Mouse (Mus musculus) heart, postnatal 0 days (tissue): Measurements from ENCODE around the gene Plekhj1. TPM values are rescaled to one million over a fixed set of nuclear protein-coding genes. Genes with fewer than 3 reads are reported as not detected.

Experiments used
- ATAC-seq: fragments of 200-750 bp; cut with Nextera tagmentation; 2 replicates; pipeline ENCODE4 v1.8.0; 2017; ENCODE audit warnings: low read depth, moderate number of reproducible peaks, moderate library complexity; ENCODE audit not compliant: insufficient read depth
- DNase-seq: peaks from one replicate; pipeline ENCODE4 v3.0.0-alpha.2; 2016; ENCODE audit warnings: low spot score
- H3K27ac ChIP-seq: fragments of 300-500 bp; sonication (generic); 2 replicates; pipeline ENCODE4 v1.5.1; 2014; ENCODE audit warnings: low read depth, mild to moderate bottlenecking
- H3K27me3 ChIP-seq: fragments of 300-500 bp; sonication (generic); 2 replicates; pipeline ENCODE4 v1.6.1; 2014; ENCODE audit warnings: low read length, mixed read lengths; ENCODE audit not compliant: control insufficient read depth, insufficient read depth
- H3K36me3 ChIP-seq: fragments of 300-500 bp; sonication (generic); replicated peaks from 2 replicates; pipeline ENCODE4 v1.6.1; 2014; ENCODE audit warnings: low read length, mixed read lengths; ENCODE audit not compliant: control insufficient read depth, insufficient read depth
- H3K4me1 ChIP-seq: fragments of 300-500 bp; sonication (generic); 2 replicates; pipeline ENCODE4 v1.6.1; 2014; ENCODE audit warnings: antibody characterized with exemption; ENCODE audit not compliant: control insufficient read depth, insufficient read depth
- H3K4me2 ChIP-seq: fragments of 300-500 bp; sonication (generic); 2 replicates; pipeline ENCODE4 v1.6.1; 2014; ENCODE audit warnings: low read depth, mild to moderate bottlenecking, low read length, moderate library complexity
- H3K4me3 ChIP-seq: fragments of 300-500 bp; sonication (generic); 2 replicates; pipeline ENCODE4 v1.5.1; 2014; ENCODE audit warnings: low read depth, low read length
- H3K9ac ChIP-seq: fragments of 300-500 bp; sonication (generic); replicated peaks from 2 replicates; pipeline ENCODE4 v1.6.1; 2014; ENCODE audit warnings: low read depth, low read length, mixed read lengths
- H3K9me3 ChIP-seq: fragments of 300-500 bp; sonication (generic); replicated peaks from 2 replicates; pipeline ENCODE4 v1.6.1; 2016; ENCODE audit warnings: low read length; ENCODE audit not compliant: control insufficient read depth
- CTCF ChIP-seq: IDR thresholded peaks from 2 replicates; pipeline ENCODE4 v1.5.1; 2016; ENCODE audit warnings: antibody characterized with exemption, control low read depth, low read depth
- EP300 ChIP-seq: IDR thresholded peaks from 2 replicates; pipeline ENCODE4 v1.6.1; 2016; ENCODE audit warnings: antibody characterized with exemption, low read depth
- WGBS: fragments of 180-500 bp; shearing (Covaris S2); extraction: QIAGEN DNeasy Blood & Tissue Kit; methylation state at CpG from one replicate; pipeline ENCODE4 v1.1.7; 2014; 5-methylcytosine and 5-hydroxymethylcytosine counted together
- polyA plus RNA-seq: library from polyadenylated mRNA; unstranded; fragments of >200 nt; fragmentation: Nextera tagmentation; extraction: Ambion mirVana; gene quantifications from 2 replicates; pipeline ENCODE4 v1.2.1, GENCODE M21; 2015
- total RNA-seq: library from RNA; depleted of rRNA; stranded (reverse); fragments of >200 nt; gene quantifications from 2 replicates; pipeline ENCODE4 v1.2.3, GENCODE M21; 2014; ENCODE audit warnings: low replicate concordance

Plekhj1 gene
- total and polyA plus RNA-seq, 2 experiments from 2014 or later: 29.3 to 41.8 TPM

- no peak for ATAC-seq
- Histone ChIP-seq H3K9ac (no peak overlapping the region), H3K9me3 (no peaks in the 10 kb centered on the region), H3K4me1 (peaks cover 12% of the 10 kb centered on the region), H3K4me3 (no peak overlapping the region), H3K27ac (no peak overlapping the region; the same call in 1 of the 2 replicates), H3K27me3 (no peaks in the 10 kb centered on the region), H3K4me2 (no peak overlapping the region), H3K36me3 (peaks cover 14% of the 10 kb centered on the region)
- 68% methylated on average over 2 of the region's 2 CpGs for WGBS
- TF ChIP-seq EP300 (no peak), CTCF (no peak)
- DNase-seq: no peak
Measured at GRCm38 (mm10) chr10:80824827-80825226, 26.4 kb upstream of the Plekhj1 start.

GRCm38 (mm10) chr10:80823847-80824643 is 25.6 kb upstream of the Plekhj1 start:
- H3K4me2 ChIP-seq: peak overlapping the region; percentile 23; the same call in 1 of the 2 replicates
- no peak for ATAC-seq

GRCm38 (mm10) chr10:80823316-80823715 is 24.9 kb upstream of the Plekhj1 start:
- Histone ChIP-seq H3K36me3 (peaks cover under 1% of the 10 kb centered on the region; the same call in 1 of the 2 replicates), H3K9ac (no peak overlapping the region), H3K4me1 (peaks cover 8% of the 10 kb centered on the region), H3K27me3 (no peaks in the 10 kb centered on the region), H3K27ac (no peak overlapping the region), H3K9me3 (no peaks in the 10 kb centered on the region), H3K4me3 (no peak overlapping the region), H3K4me2 (no peak overlapping the region)
- WGBS: 83% methylated on average over 1 of the region's 1 CpGs
- TF ChIP-seq EP300: no peak
- TF ChIP-seq CTCF: peak; percentile 21; the same call in 1 of the 2 replicates
- DNase-seq: no peak
- ATAC-seq: no peak

More at GRCm38 (mm10) chr10:80823847-80824643, 25.6 kb upstream of the Plekhj1 start:
- Histone ChIP-seq H3K4me1 (peaks cover 12% of the 10 kb centered on the region), H3K36me3 (peaks cover 6% of the 10 kb centered on the region), H3K9ac (no peak overlapping the region), H3K9me3 (no peaks in the 10 kb centered on the region), H3K27ac (peak overlapping the region; percentile 64; the same call in 1 of the 2 replicates), H3K27me3 (no peaks in the 10 kb centered on the region), H3K4me3 (no peak overlapping the region)
- TF ChIP-seq CTCF: no peak
- no peak for TF ChIP-seq EP300
- WGBS: 45% methylated on average over 8 of the region's 8 CpGs
- DNase-seq: no peak

- H3K27ac ChIP-seq: no peak overlapping the region
- DNase-seq (no peak), ATAC-seq (no peak)
- no peaks in the 10 kb centered on the region for H3K27me3 ChIP-seq
- H3K4me1 ChIP-seq: peaks cover 1% of the 10 kb centered on the region
- H3K4me2 ChIP-seq: no peak overlapping the region
- H3K9ac ChIP-seq: no peak overlapping the region
- H3K9me3 ChIP-seq: no peaks in the 10 kb centered on the region
- H3K4me3 ChIP-seq: no peak overlapping the region
- no peaks in the 10 kb centered on the region for H3K36me3 ChIP-seq
- no peak for TF ChIP-seq CTCF
- WGBS: 83% methylated on average over 5 of the region's 5 CpGs
Measured at GRCm38 (mm10) chr10:80822528-80822927, 24.1 kb upstream of the Plekhj1 start.

GRCm38 (mm10) chr10:80821991-80822390 is 23.6 kb upstream of the Plekhj1 start:
- TF ChIP-seq EP300 (no peak), CTCF (peak; percentile 49)
- H3K9me3 ChIP-seq: no peaks in the 10 kb centered on the region
- no peak for DNase-seq
- no peak overlapping the region for H3K4me2 ChIP-seq
- WGBS: 42% methylated on average over 2 of the region's 2 CpGs
- no peak overlapping the region for H3K4me3 ChIP-seq
- ATAC-seq: no peak
- no peak overlapping the region for H3K27ac ChIP-seq
- H3K36me3 ChIP-seq: no peaks in the 10 kb centered on the region
- no peak overlapping the region for H3K9ac ChIP-seq
- no peaks in the 10 kb centered on the region for H3K4me1 ChIP-seq
- no peaks in the 10 kb centered on the region for H3K27me3 ChIP-seq
